Mouse (Mus musculus): Measurements from ENCODE around the gene Ticam1. TPM values are rescaled to one million over a fixed set of nuclear protein-coding genes. Genes with fewer than 3 reads are reported as not detected.
A peak's percentile ranks its signal among the peaks of the same experiment; 100 is the strongest.

Gene Ticam1
- polyA plus RNA-seq, 1 experiment from 2014 or later: 36.1 TPM

DNA sequence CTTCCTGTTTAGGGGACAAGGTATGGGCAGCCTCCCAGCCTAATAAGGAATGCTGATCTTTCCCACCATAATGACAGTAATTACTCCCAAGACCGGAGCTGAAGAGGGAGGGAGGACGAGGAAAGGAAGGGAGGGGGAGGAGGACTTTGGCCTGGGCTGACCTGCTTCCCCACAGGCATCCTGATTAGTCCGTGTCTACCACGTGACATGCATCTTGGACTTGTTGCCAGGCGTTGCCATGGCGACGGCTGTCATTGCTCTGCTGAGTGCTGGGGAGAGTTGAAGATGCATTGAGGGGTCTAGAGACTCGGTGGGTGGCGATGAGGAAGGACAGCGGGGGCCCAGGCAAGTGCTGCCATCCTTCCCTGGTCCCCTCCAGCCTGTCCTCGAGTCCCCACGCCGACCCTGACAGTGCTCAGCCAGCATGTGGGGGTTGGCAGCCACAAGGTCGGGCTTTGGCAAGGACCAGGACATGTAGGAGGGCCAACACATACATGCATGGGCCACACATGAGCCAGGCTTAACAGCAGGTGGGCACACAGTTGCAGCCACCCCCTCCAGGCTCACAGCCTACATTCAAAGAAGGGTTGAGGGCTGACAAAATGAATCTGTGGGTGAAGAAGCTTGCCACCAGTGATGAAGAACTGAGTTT is 42.6 kb downstream of the Ticam1 start:
- 9% methylated on average over 14 of the region's 14 CpGs for WGBS (ENCODE audit: missing documents)
- Histone ChIP-seq H3K4me3 (ENCODE audit: inconsistent target) (no peak overlapping the region), H3K27ac (no peak overlapping the region), H3K36me3 (ENCODE audit: inconsistent target) (no peaks in the 10 kb centered on the region), H3K79me2 (ENCODE audit: inconsistent target) (no peaks in the 10 kb centered on the region)

DNA sequence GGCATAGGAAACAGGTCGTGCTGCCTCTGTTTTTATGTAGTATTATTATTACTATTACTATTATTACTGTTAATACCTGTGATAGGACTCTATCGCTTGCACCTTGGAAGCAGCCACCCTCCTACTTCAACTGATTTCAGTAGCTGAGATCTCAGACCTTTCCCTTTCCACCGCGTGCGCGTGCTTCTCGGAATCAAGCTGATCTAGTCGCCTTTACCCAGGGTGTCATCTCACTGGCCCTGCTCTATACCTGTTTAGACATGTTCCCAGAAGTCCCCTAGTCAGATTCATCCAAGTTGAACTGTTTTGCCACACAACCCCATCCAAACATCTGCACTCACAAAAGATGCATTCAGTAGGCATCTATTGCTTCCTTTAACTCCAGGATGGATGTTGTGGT is 43.2 kb downstream of the Ticam1 start:
- no peak overlapping the region for H3K4me3 ChIP-seq (ENCODE audit: inconsistent target)
- 65% methylated on average over 7 of the region's 8 CpGs for WGBS (ENCODE audit: missing documents)
- H3K79me2 ChIP-seq (ENCODE audit: inconsistent target): no peaks in the 10 kb centered on the region
- H3K36me3 ChIP-seq (ENCODE audit: inconsistent target): no peaks in the 10 kb centered on the region
- no peak overlapping the region for H3K27ac ChIP-seq

DNA sequence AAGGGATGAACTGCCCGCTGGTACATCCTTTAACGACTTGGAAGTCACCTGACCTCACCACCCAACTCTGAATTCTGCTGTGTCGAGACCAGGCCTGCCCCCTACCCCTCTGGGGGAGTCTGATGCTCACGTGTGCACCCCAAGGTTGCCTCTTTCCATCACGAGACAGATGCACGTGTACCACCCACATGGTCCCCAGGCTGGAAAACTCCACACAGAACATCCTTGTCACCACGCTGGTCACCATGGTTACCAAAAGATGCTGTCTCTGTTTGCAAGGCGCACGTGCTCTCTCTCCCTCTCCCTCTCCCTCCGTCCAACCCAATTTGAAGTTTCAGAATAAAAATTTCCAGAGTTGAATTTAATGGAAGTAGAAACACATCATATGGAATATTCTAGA is 46.6 kb downstream of the Ticam1 start:
- H3K79me2 ChIP-seq (ENCODE audit: inconsistent target): no peaks in the 10 kb centered on the region

GRCm38 (mm10) chr17:56226566-56226965 is 50.0 kb downstream of the Ticam1 start:
- no peaks in the 10 kb centered on the region for H3K36me3 ChIP-seq (ENCODE audit: inconsistent target)
- no peaks in the 10 kb centered on the region for H3K79me2 ChIP-seq (ENCODE audit: inconsistent target)
- WGBS (ENCODE audit: missing documents): 81% methylated on average over 3 of the region's 3 CpGs
- no peak overlapping the region for H3K4me3 ChIP-seq (ENCODE audit: inconsistent target)
- no peak overlapping the region for H3K27ac ChIP-seq

More for the DNA sequence above, 46.6 kb downstream of the Ticam1 start:
- Histone ChIP-seq H3K27ac (no peak overlapping the region), H3K36me3 (ENCODE audit: inconsistent target) (no peaks in the 10 kb centered on the region), H3K4me3 (ENCODE audit: inconsistent target) (no peak overlapping the region)
- WGBS (ENCODE audit: missing documents): 74% methylated on average over 10 of the region's 10 CpGs

DNA sequence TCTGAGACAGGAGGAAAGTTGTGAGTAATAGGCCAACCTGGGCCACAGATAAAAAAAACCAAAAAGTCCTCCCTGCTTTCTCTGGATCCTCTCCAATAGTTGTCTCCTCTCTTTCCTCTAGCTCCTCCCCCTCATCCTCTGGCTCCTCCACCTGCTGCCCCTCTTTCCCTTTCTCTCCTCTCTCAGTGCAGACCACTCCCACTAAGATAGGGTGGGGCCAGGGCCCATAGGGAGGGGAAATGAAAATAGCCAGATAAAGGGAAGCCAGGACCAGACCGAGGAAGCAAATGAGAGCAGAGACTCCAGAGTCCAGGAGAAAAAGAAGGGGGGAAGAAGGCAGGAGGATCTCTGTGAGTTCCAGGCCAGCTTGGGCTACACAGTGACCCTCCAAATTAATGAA is 51.7 kb downstream of the Ticam1 start:
- Histone ChIP-seq H3K36me3 (ENCODE audit: inconsistent target) (no peaks in the 10 kb centered on the region), H3K79me2 (ENCODE audit: inconsistent target) (no peaks in the 10 kb centered on the region), H3K27ac (no peak overlapping the region), H3K4me3 (ENCODE audit: inconsistent target) (no peak overlapping the region)
- WGBS (ENCODE audit: missing documents): 7% methylated on average over 1 of the region's 1 CpGs

GRCm38 (mm10) chr17:56219805-56220204 is 56.8 kb downstream of the Ticam1 start:
- Histone ChIP-seq H3K27ac (peak overlapping the region; percentile 86), H3K36me3 (ENCODE audit: inconsistent target) (no peaks in the 10 kb centered on the region), H3K79me2 (ENCODE audit: inconsistent target) (peaks cover 35% of the 10 kb centered on the region), H3K4me3 (ENCODE audit: inconsistent target) (peak overlapping the region; percentile 65; the same call in 1 of the 2 replicates)
- 0% methylated on average over 3 of the region's 3 CpGs for WGBS (ENCODE audit: missing documents)

Other genes with a start within 250 kb of the Ticam1 start
- gene Sh3gl1, start 240.2 kb downstream of the Ticam1 start, polyA plus RNA-seq (2018): 33.5 to 87.9 TPM (median 87.4 TPM) in 3 replicates
- gene Chaf1a, start 236.3 kb downstream of the Ticam1 start, polyA plus RNA-seq (2018): 2.5 to 17.1 TPM (median 6.2 TPM) in 3 replicates
- gene Ubxn6, start 201.8 kb downstream of the Ticam1 start, polyA plus RNA-seq (2018): 28.9 to 74.4 TPM (median 41.1 TPM) in 3 replicates
- gene Hdgfl2, start 197.2 kb downstream of the Ticam1 start, polyA plus RNA-seq (2018): 26.3 to 28.1 TPM (median 28.1 TPM) in 3 replicates
- not detected in 3 replicates for gene Plin4, start 167.0 kb downstream of the Ticam1 start, polyA plus RNA-seq (2018)
- not detected in 3 replicates for gene Plin5, start 159.2 kb downstream of the Ticam1 start, polyA plus RNA-seq (2018)
- gene Lrg1, start 154.8 kb downstream of the Ticam1 start, polyA plus RNA-seq (2018): 0.26 TPM in 1 of 3 replicates, not detected in the others
- 3.0 to 7.1 TPM (median 4.4 TPM) in 3 replicates for gene Sema6b, start 136.4 kb downstream of the Ticam1 start, polyA plus RNA-seq (2018)
- gene Tnfaip8l1, start 114.3 kb downstream of the Ticam1 start, polyA plus RNA-seq (2018): 1.2 to 1.7 TPM (median 1.5 TPM) in 3 replicates
- gene Mydgf, start 92.9 kb downstream of the Ticam1 start, polyA plus RNA-seq (2018): 33.8 to 65.3 TPM (median 50.0 TPM) in 3 replicates
- gene Dpp9, start 57.9 kb downstream of the Ticam1 start, polyA plus RNA-seq (2018): 19.4 to 30.5 TPM (median 30.3 TPM) in 3 replicates
- 6.6 to 13.3 TPM (median 10.2 TPM) in 3 replicates for gene Fem1a, start 20.0 kb downstream of the Ticam1 start, polyA plus RNA-seq (2018)
- gene Plin3, start 16.1 kb upstream of the Ticam1 start, polyA plus RNA-seq (2018): 40.0 to 53.0 TPM (median 46.8 TPM) in 3 replicates
- gene Arrdc5, start 23.5 kb upstream of the Ticam1 start, polyA plus RNA-seq (2018): not detected in 3 replicates
- gene Uhrf1, start 26.5 kb upstream of the Ticam1 start, polyA plus RNA-seq (2018): 2.3 to 57.4 TPM (median 13.6 TPM) in 3 replicates
- gene Kdm4b, start 49.3 kb upstream of the Ticam1 start, polyA plus RNA-seq (2018): 6.8 to 13.1 TPM (median 8.6 TPM) in 3 replicates
- gene Ptprs, start 199.7 kb upstream of the Ticam1 start, polyA plus RNA-seq (2018): 13.0 to 25.1 TPM (median 19.4 TPM) in 3 replicates
- gene Znrf4, start 235.6 kb upstream of the Ticam1 start, polyA plus RNA-seq (2018): not detected in 3 replicates

Measured in macrophage (primary cell).